Mouse (Mus musculus) liver, embryonic 14 days (tissue): ENCODE data around the gene Erbin. TPM values are rescaled to one million over a fixed set of nuclear protein-coding genes. Genes with fewer than 3 reads are reported as not detected.

Experiments used
- polyA plus RNA-seq: library from polyadenylated mRNA; depleted of rRNA; stranded (reverse); fragments of >200 nt; gene quantifications from 2 replicates; pipeline ENCODE4 v1.2.3, GENCODE M21; 2012; rRNA removed

The Erbin gene
- polyA plus RNA-seq, result 5.9 and 7.1 TPM in 2 replicates

GRCm38 (mm10) chr13:103920261-103920932 is at the start of gene Erbin:
Gene Erbin (minus strand): TSS chr13:103920514.

GRCm38 (mm10) chr13:103774119-103774757 is 146.1 kb downstream of the Erbin start, which contains the start of gene Srek1:
Gene Srek1 (minus strand): TSS chr13:103774608.

Other genes starting within 250 kb of the Erbin start
- 16.7 and 17.8 TPM in 2 replicates for gene Srek1, start 145.9 kb downstream of the Erbin start, polyA plus RNA-seq
- gene Nln, start 189.1 kb upstream of the Erbin start, polyA plus RNA-seq, result 5.5 and 7.2 TPM in 2 replicates
- 0.30 and 0.37 TPM in 2 replicates for gene Sgtb, start 189.2 kb upstream of the Erbin start, polyA plus RNA-seq